In the genomic region with DNA sequence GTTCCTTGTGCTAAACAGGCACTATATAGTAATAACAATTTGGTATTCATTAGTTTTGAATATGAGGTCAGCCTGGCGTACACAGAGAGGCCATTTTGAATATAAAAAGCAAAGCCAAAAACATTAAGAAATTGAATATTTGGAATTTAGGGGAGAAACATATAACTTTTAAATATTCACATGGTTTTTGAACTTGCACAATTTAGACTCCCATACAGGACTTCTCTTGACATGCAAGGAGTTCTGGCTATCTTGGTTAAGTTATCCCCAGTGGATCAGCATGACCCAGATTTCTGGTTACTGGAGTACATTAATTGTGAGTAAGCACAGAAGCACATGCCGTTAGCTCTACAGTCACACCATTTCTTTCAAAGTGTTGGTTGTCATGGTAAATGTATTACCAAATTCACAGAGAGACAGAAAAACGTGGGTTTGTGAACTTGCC, we compare ENCODE assay signal across 8 mouse cellular contexts. TPM values are rescaled to one million over a fixed set of nuclear protein-coding genes. Genes with fewer than 3 reads are reported as not detected.
DNase-seq lines count a peak whose midpoint lies in the region; ATAC-seq and TF ChIP-seq lines count a peak whose summit lies in the region.

No protein-coding gene starts in this region.

- H3K9me3 ChIP-seq in ES-E14 (ENCODE audit: control insufficient read depth, insufficient read depth, low read depth, low read length) = no peaks in the 10 kb centered on the region
- no peaks in the 10 kb centered on the region for H3K9me3 ChIP-seq in heart, embryonic 14.5 days (ENCODE audit: control insufficient read depth, low read length)
- no peaks in the 10 kb centered on the region for H3K9me3 ChIP-seq in midbrain, embryonic 10.5 days (replicated peaks)

- peak overlapping the region; percentile 72 for H3K4me2 ChIP-seq in heart, embryonic 14.5 days (ENCODE audit: low read length)

- H3K36me3 ChIP-seq in ES-E14 (ENCODE audit: control insufficient read depth, insufficient read depth, low read length, poor library complexity, severe bottlenecking) = no peaks in the 10 kb centered on the region
- H3K36me3 ChIP-seq in heart, embryonic 14.5 days (ENCODE audit: control insufficient read depth, insufficient read depth, low read length) = no peaks in the 10 kb centered on the region
- H3K36me3 ChIP-seq in midbrain, embryonic 10.5 days = no peaks in the 10 kb centered on the region

- intact Hi-C loops in heart, postnatal 36 days (cut with DNase I) = no loop called here

- H3K4me1 ChIP-seq in ES-E14 (ENCODE audit: control insufficient read depth in 2 of 2, insufficient read depth in 2 of 2, low read length in 2 of 2, poor library complexity in 1 of 2) = peaks cover 4 to 8% of the 10 kb centered on the region in 2 experiments
- H3K4me1 ChIP-seq in heart, embryonic 14.5 days (ENCODE audit: control insufficient read depth in 2 of 2, insufficient read depth in 2 of 2, low read length in 2 of 2) = peaks cover 0 to 5% of the 10 kb centered on the region in 2 experiments; a peak in 3 of 4 replicates
- peaks cover 21% of the 10 kb centered on the region for H3K4me1 ChIP-seq in midbrain, embryonic 10.5 days

- peak overlapping the region; percentile 1; the same call in 1 of the 2 replicates for H3K9ac ChIP-seq in ES-E14 (ENCODE audit: insufficient read depth, low read depth, low read length, poor library complexity, severe bottlenecking)
- H3K9ac ChIP-seq in heart, embryonic 14.5 days (ENCODE audit: low read length) = peak overlapping the region; percentile 72

- peak; percentile 21 for DNase-seq in heart, adult 8-10 months (ENCODE audit: low spot score)
- DNase-seq in heart, postnatal 36 days = no peak
- DNase-seq in ES-E14 (ENCODE audit: low read depth, low spot score) = no peak
- no peak for DNase-seq in midbrain, embryonic 10.5 days (ENCODE audit: low spot score)
- no peak for DNase-seq in cerebellum, adult 18-20 months
- DNase-seq in urinary bladder, postnatal 14 days (ENCODE audit: low spot score) = no peak
- no peak for DNase-seq in kidney, postnatal 4 days

- peak overlapping the region; percentile 99; the same call in 1 of the 2 replicates for H3K27ac ChIP-seq in ES-E14 (ENCODE audit: insufficient read depth, low read depth, low read length, poor library complexity, severe bottlenecking)
- peak overlapping the region; percentile 64 to 97 for H3K27ac ChIP-seq in heart, embryonic 14.5 days (replicated peaks in 1 of 2; ENCODE audit: control insufficient read depth in 1 of 2, insufficient read depth in 1 of 2, low read depth in 2 of 2, low read length in 2 of 2)
- peak overlapping the region; percentile 96 for H3K27ac ChIP-seq in midbrain, embryonic 10.5 days (replicated peaks)

- no peak for ATAC-seq in heart, embryonic 14.5 days (ENCODE audit: insufficient number of reproducible peaks, insufficient read depth, low FRiP score, low read depth)

- in situ Hi-C loops in ES-E14 (cut with MboI; ENCODE audit: low sequenced_read_pairs in 2 of 2, unreplicated experiment in 2 of 2) = no loop called here

- H3K4me3 ChIP-seq in ES-E14 (ENCODE audit: insufficient read depth in 1 of 2, low read depth in 1 of 2, low read length in 2 of 2, poor library complexity in 1 of 2, severe bottlenecking in 1 of 2) = peak overlapping the region in 1 of 2 experiments; percentile 79; a peak in 2 of 4 replicates
- H3K4me3 ChIP-seq in heart, embryonic 14.5 days (ENCODE audit: control insufficient read depth in 1 of 2, insufficient read depth in 1 of 2, low read depth in 1 of 2, low read length in 2 of 2) = peak overlapping the region in 1 of 2 experiments; percentile 45; a peak in 2 of 4 replicates
- peak overlapping the region; percentile 59 for H3K4me3 ChIP-seq in midbrain, embryonic 10.5 days

- WGBS in heart, embryonic 14.5 days = 54% methylated on average over 3 of the region's 3 CpGs
- 69% methylated on average over 3 of the region's 3 CpGs for WGBS in midbrain, embryonic 10.5 days

- H3K27me3 ChIP-seq in heart, embryonic 14.5 days (ENCODE audit: control insufficient read depth, insufficient read depth, low read length) = no peaks in the 10 kb centered on the region
- no peaks in the 10 kb centered on the region for H3K27me3 ChIP-seq in midbrain, embryonic 10.5 days (ENCODE audit: low read depth, poor library complexity, severe bottlenecking)

TF ChIP-seq in ES-E14, 5 proteins besides CTCF, POLR2A, EP300 and RAD21:
- TF ChIP-seq MAFK (IDR thresholded peaks at IDR 0.05; ENCODE audit: insufficient read depth, low read depth, low read length) (no peak), ZC3H11A (IDR thresholded peaks at IDR 0.05; ENCODE audit: borderline replicate concordance, low read depth, low read length) (no peak), CHD2 (IDR thresholded peaks at IDR 0.05; ENCODE audit: low read depth, low read length) (no peak), HCFC1 (IDR thresholded peaks at IDR 0.05; ENCODE audit: borderline replicate concordance, insufficient read depth, low read length) (no peak), ZNF384 (IDR thresholded peaks at IDR 0.05; ENCODE audit: low read depth, low read length) (no peak)

RNA-seq across cellular contexts. Expression of a gene that starts 18.5 kb away (rescaled TPM):
- under 1 TPM in 3 of 4 experiments, not detected in 1; 0.22 to 0.41 (median 0.26) TPM for total RNA-seq in heart, adult 8-10 months (2022)
- under 1 TPM; 0.19 to 0.24 TPM for total RNA-seq in heart, postnatal 36 days (2021)
- 9.1 and 10.2 TPM in 2 replicates for total RNA-seq in ES-E14 (2012; rRNA removed)
- 0.96 and 1.7 TPM in 2 replicates for polyA plus RNA-seq in heart, embryonic 14.5 days (2014; fragmentation: Nextera tagmentation; extraction: Ambion mirVana)
- 12.5 and 12.8 TPM in 2 replicates for polyA plus RNA-seq in midbrain, embryonic 10.5 days (2016; fragmentation: Nextera tagmentation; extraction: Ambion mirVana)

RNA-seq across cellular contexts. Expression of a gene that starts 19.7 kb away (rescaled TPM):
- 100 to 1,000 TPM; 170 to 189 (median 180) TPM for total RNA-seq in heart, adult 8-10 months (2022)
- total RNA-seq in heart, postnatal 36 days (2021) = 100 to 1,000 TPM; 190 to 198 TPM
- 450 and 669 TPM in 2 replicates for total RNA-seq in ES-E14 (2012; rRNA removed)
- polyA plus RNA-seq in heart, embryonic 14.5 days (2014; fragmentation: Nextera tagmentation; extraction: Ambion mirVana) = 457 and 471 TPM in 2 replicates
- polyA plus RNA-seq in midbrain, embryonic 10.5 days (2016; fragmentation: Nextera tagmentation; extraction: Ambion mirVana) = 762 and 839 TPM in 2 replicates

RNA-seq across cellular contexts. Expression of a gene that starts 39.4 kb away (rescaled TPM):
- 10 to 100 TPM; 26.2 to 33.8 (median 29.0) TPM for total RNA-seq in heart, adult 8-10 months (2022)
- total RNA-seq in heart, postnatal 36 days (2021) = 10 to 100 TPM; 30.8 to 35.9 TPM
- total RNA-seq in ES-E14 (2012; rRNA removed) = 7.8 and 14.3 TPM in 2 replicates
- 75.1 and 81.3 TPM in 2 replicates for polyA plus RNA-seq in heart, embryonic 14.5 days (2014; fragmentation: Nextera tagmentation; extraction: Ambion mirVana)
- 89.5 and 102 TPM in 2 replicates for polyA plus RNA-seq in midbrain, embryonic 10.5 days (2016; fragmentation: Nextera tagmentation; extraction: Ambion mirVana)

RNA-seq across cellular contexts. Expression of a gene that starts 57.1 kb away (rescaled TPM):
- not detected for total RNA-seq in heart, adult 8-10 months (2022)
- total RNA-seq in heart, postnatal 36 days (2021) = not detected
- total RNA-seq in ES-E14 (2012; rRNA removed) = 0.98 and 1.2 TPM in 2 replicates
- polyA plus RNA-seq in heart, embryonic 14.5 days (2014; fragmentation: Nextera tagmentation; extraction: Ambion mirVana) = 0.73 and 2.5 TPM in 2 replicates
- polyA plus RNA-seq in midbrain, embryonic 10.5 days (2016; fragmentation: Nextera tagmentation; extraction: Ambion mirVana) = 2.8 and 3.0 TPM in 2 replicates
